Mouse (Mus musculus): Measurements from ENCODE around the gene Caly. TPM values are rescaled to one million over a fixed set of nuclear protein-coding genes. Genes with fewer than 3 reads are reported as not detected.

The Caly gene
- polyA plus RNA-seq (2012; ENCODE audit: insufficient read depth, insufficient read length, low replicate concordance, missing spikeins) = not detected in 2 replicates

DNA sequence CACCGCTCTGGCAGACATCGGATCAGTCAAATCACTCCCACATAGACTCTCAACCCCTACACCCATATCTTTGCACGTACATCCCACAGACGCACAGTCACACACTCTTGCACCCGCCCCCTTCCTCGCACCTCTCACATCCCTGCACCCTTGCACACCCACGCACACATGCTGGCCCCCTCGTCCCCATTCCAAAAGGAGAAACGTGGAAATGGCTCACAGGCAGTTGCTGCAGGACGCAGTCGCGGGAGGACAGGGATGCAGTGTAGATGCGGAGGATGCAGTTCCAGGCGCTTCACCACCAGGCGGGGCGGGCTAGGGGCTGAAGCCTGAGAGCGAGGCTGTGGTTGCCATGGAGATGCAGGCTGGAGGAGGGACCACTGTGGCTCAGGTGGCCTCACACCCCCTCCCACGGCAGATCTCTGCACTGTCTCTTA lies at the start of gene Caly:
Gene Caly, minus strand, starts transcription at position 307 of the 437 bp plus-strand sequence.
- peak; percentile 72 for TF ChIP-seq CTCF (IDR thresholded peaks at IDR 0.05; ENCODE audit: insufficient read depth, low read depth, low read length)
- TF ChIP-seq POLR2A (IDR thresholded peaks at IDR 0.05; ENCODE audit: insufficient read depth, low read depth, low read length) = peak; percentile 60; the same call in 1 of the 2 replicates
- peak within 1 kb of the TSS; percentile 96 for H3K4me3 ChIP-seq (ENCODE audit: insufficient read depth, low read depth, low read length)
- H3K27ac ChIP-seq (ENCODE audit: insufficient read depth, low read depth, low read length) = peak within 1 kb of the TSS; percentile 99
- H3K4me1 ChIP-seq (ENCODE audit: control insufficient read depth, insufficient read depth, low read length) = peaks cover 5% of the 10 kb centered on the region; the same call in 1 of the 2 replicates
- under 1% methylated on average over 18 of the region's 18 CpGs for WGBS

DNA sequence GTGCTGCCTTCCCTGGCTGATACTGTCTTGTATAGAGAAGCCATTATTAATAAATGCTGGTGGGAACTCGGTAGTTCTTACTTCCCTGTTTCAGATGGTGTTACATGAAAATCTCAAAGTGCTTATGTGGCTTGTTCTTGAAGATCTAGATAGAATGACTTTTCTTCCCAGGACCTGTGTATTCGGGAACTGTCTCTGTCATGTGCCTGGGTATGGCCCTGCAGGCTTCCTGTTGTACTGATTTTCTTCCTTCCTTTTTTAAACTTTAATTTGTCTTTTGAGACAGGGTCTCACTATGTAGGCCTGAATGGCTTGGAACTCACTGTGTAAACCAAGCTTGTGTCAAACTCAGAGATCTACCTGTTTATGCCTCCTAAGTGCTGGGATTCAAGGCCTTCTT lies 45.6 kb upstream of the Caly start:
- TF ChIP-seq CTCF (IDR thresholded peaks at IDR 0.05; ENCODE audit: insufficient read depth, low read depth, low read length) (no peak), POLR2A (IDR thresholded peaks at IDR 0.05; ENCODE audit: insufficient read depth, low read depth, low read length) (no peak)
- WGBS = 83% methylated on average over 2 of the region's 2 CpGs
- no peak overlapping the region for H3K27ac ChIP-seq (ENCODE audit: insufficient read depth, low read depth, low read length)
- H3K4me1 ChIP-seq (ENCODE audit: control insufficient read depth, insufficient read depth, low read length) = 0 out of 2 replicates have a peak, but pooled peaks cover 5% of the 10 kb centered on the region
- no peak overlapping the region for H3K4me3 ChIP-seq (ENCODE audit: insufficient read depth, low read depth, low read length)

DNA sequence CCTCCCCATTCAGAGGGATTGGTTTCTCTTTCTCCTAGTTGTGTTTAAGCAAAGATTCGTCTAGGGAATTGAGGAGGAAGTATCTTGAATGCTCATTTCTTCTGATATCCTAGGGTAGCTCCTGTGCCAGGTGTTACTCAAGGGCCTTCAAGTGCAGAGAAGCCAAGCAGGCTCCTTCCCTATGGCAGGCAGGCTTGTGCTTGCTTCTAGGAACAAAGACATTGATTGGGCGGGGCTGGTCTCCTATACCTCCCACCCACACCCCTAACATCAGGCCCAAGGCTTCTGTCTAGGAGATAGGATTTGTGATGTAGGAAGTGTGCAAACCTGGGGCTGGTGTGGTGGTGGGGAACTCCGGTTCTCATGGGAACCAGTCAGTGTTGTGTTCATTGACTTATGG lies 44.6 kb upstream of the Caly start:
- no peak overlapping the region for H3K27ac ChIP-seq (ENCODE audit: insufficient read depth, low read depth, low read length)
- H3K4me1 ChIP-seq (ENCODE audit: control insufficient read depth, insufficient read depth, low read length) = 0 out of 2 replicates have a peak, but pooled peaks cover 5% of the 10 kb centered on the region
- H3K4me3 ChIP-seq (ENCODE audit: insufficient read depth, low read depth, low read length) = no peak overlapping the region
- TF ChIP-seq POLR2A (IDR thresholded peaks at IDR 0.05; ENCODE audit: insufficient read depth, low read depth, low read length) (no peak), CTCF (IDR thresholded peaks at IDR 0.05; ENCODE audit: insufficient read depth, low read depth, low read length) (no peak)
- WGBS = 91% methylated on average over 3 of the region's 3 CpGs

DNA sequence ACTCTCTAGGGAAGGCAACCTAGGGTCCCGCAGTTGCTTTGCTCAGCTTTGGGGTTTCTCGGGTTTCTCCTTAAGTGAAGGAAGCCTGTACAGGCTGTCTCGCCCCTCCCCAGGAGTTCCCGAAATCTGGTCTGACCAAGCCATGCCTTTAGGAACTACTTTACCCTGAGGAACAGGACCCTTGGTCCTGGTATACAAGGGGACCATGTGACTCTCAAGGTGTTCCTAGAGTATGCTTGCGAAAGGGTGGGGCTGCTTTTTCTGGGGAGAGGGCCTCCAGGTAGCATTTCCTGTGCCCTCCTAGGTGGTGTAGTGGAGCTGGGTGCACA lies 43.6 kb upstream of the Caly start:
- Histone ChIP-seq H3K4me3 (ENCODE audit: insufficient read depth, low read depth, low read length) (peak overlapping the region; percentile 62), H3K27ac (ENCODE audit: insufficient read depth, low read depth, low read length) (no peak overlapping the region), H3K4me1 (ENCODE audit: control insufficient read depth, insufficient read depth, low read length) (0 out of 2 replicates have a peak, but pooled peaks cover 5% of the 10 kb centered on the region)
- 8% methylated on average over 5 of the region's 5 CpGs for WGBS
- TF ChIP-seq POLR2A (IDR thresholded peaks at IDR 0.05; ENCODE audit: insufficient read depth, low read depth, low read length) (no peak), CTCF (IDR thresholded peaks at IDR 0.05; ENCODE audit: insufficient read depth, low read depth, low read length) (no peak)

DNA sequence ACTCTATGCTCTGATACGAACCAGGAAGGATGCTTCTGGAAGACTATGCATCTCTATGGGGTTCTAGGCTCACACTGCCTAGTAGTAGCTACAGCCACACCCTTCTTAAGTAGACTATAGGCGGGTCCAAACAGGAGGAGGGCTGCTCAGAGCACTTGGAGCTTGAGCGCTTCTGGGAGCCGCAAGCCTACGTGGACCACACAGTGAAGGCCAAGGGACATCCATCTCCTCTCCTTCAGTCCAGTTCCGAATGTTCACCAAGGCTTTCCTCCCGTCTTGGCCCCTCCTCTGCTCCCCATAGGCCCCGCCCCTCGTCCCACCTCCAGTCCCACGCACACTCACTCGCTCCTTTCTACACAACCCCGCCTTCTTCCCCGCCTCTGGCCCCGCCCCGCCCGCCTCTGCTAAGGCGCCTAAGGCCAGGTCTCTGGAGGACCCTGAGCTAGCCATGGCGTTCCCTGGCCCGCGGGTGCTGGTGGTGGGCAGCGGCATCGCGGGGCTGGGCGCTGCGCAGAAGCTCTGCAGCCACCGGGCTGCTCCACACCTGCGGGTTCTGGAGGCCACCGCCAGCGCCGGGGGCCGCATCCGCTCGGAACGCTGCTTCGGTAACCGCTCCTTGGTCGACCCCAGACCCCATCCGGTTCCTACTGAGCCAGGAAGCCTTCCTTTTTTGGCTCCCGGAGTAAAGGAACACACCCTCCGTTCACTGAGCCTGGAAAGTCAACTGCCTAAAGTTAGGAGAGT lies 43.1 kb upstream of the Caly start:
- Histone ChIP-seq H3K27ac (ENCODE audit: insufficient read depth, low read depth, low read length) (no peak overlapping the region), H3K4me1 (ENCODE audit: control insufficient read depth, insufficient read depth, low read length) (0 out of 2 replicates have a peak, but pooled peaks cover 5% of the 10 kb centered on the region), H3K4me3 (ENCODE audit: insufficient read depth, low read depth, low read length) (peak overlapping the region; percentile 62)
- no peak for TF ChIP-seq CTCF (IDR thresholded peaks at IDR 0.05; ENCODE audit: insufficient read depth, low read depth, low read length)
- no peak for TF ChIP-seq POLR2A (IDR thresholded peaks at IDR 0.05; ENCODE audit: insufficient read depth, low read depth, low read length)
- WGBS = 1% methylated on average over 40 of the region's 40 CpGs

DNA sequence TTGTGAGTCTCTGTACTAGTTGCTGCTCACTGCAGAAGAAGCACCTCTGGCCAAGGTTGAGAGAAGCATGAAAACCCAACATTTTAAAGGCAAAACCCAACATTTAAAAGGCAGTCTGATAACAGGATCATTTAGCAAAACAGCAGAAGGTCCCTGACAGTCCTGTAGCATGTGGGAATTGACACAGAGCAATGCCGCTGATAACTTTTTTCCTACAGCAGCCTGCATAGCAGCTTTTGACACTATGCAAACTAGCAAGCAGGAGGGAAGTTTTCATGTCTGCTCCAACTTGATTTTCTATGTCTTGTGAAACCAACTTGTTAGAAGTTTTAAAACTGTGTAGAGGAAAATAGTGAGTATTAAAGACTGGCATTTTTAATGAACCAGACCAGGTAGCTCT lies 42.0 kb upstream of the Caly start:
- no peak overlapping the region for H3K27ac ChIP-seq (ENCODE audit: insufficient read depth, low read depth, low read length)
- WGBS = 91% methylated on average over 1 of the region's 1 CpGs
- H3K4me3 ChIP-seq (ENCODE audit: insufficient read depth, low read depth, low read length) = no peak overlapping the region
- TF ChIP-seq POLR2A (IDR thresholded peaks at IDR 0.05; ENCODE audit: insufficient read depth, low read depth, low read length) = no peak
- no peak for TF ChIP-seq CTCF (IDR thresholded peaks at IDR 0.05; ENCODE audit: insufficient read depth, low read depth, low read length)
- 0 out of 2 replicates have a peak, but pooled peaks cover 5% of the 10 kb centered on the region for H3K4me1 ChIP-seq (ENCODE audit: control insufficient read depth, insufficient read depth, low read length)

DNA sequence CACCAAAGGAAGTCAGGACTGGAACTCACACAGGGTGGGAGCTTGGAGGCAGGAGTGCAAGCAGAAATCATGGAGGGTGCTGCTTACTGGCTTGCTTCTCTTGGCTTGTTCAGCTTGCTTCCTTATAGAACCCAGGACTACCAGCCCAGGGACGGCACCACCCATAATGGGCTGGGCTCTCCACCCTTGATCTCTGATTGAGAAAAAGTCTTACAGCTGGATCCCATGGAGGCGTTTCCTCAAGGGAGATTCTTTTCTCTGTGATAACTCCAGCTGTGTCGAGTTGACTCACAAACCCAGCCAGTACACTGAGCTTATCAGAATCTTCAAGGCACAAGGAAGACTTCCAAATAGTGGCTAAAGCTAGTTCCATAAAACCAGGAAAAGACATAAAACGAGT lies 40.4 kb upstream of the Caly start:
- Histone ChIP-seq H3K4me1 (ENCODE audit: control insufficient read depth, insufficient read depth, low read length) (0 out of 2 replicates have a peak, but pooled peaks cover 5% of the 10 kb centered on the region), H3K27ac (ENCODE audit: insufficient read depth, low read depth, low read length) (no peak overlapping the region), H3K4me3 (ENCODE audit: insufficient read depth, low read depth, low read length) (no peak overlapping the region)
- TF ChIP-seq CTCF (IDR thresholded peaks at IDR 0.05; ENCODE audit: insufficient read depth, low read depth, low read length) (no peak), POLR2A (IDR thresholded peaks at IDR 0.05; ENCODE audit: insufficient read depth, low read depth, low read length) (no peak)
- 29% methylated on average over 4 of the region's 4 CpGs for WGBS

DNA sequence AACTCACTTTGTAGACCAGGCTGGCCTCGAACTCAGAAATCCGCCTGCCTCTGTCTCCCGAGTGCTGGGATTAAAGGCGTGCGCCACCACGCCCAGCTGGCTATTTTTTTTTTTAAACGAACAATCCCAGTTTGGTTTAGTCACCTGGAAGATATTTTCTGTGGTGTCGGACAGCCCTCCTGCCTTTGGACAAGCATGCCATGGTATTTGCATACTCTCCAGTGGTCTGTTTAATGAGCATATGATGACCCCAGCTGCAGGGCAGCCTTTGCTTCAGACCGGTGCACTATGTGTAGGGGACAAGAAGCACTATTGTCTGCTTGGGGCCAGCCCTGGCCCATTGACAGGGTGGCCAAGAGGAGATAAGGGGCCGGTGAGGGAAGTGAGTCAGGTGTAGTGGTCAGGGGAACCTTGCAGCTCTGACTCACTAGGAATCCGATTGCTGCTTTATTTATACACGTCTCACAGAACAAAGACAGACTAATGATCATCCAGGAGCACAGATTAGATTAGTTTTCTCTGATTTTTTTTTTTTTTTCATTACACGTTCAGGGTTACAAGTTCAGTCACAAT lies 39.1 kb upstream of the Caly start:
- WGBS = 69% methylated on average over 13 of the region's 13 CpGs
- Histone ChIP-seq H3K27ac (ENCODE audit: insufficient read depth, low read depth, low read length) (no peak overlapping the region), H3K4me1 (ENCODE audit: control insufficient read depth, insufficient read depth, low read length) (peaks cover 7% of the 10 kb centered on the region; the same call in 1 of the 2 replicates), H3K4me3 (ENCODE audit: insufficient read depth, low read depth, low read length) (no peak overlapping the region)
- TF ChIP-seq CTCF (IDR thresholded peaks at IDR 0.05; ENCODE audit: insufficient read depth, low read depth, low read length) (no peak), POLR2A (IDR thresholded peaks at IDR 0.05; ENCODE audit: insufficient read depth, low read depth, low read length) (no peak)

DNA sequence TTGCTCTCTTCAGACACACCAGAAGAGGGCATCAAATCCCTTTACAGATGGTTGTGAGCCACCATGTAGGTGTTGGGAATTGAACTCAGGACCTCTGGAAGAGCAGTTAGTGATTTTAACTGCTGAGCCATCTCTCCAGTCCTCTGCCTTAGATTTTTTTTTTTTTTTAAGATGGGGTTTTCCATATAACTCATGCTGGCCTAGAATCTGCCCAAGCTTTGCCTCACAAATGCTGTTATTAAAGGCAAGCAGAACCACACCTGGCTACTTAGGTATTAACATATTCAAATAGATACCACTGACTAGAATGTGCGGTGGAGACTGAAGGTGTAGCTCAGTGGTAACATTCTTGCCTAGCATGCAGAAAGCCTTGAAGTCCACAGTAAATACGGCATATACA lies 38.1 kb upstream of the Caly start:
- peaks cover 2% of the 10 kb centered on the region; the same call in 1 of the 2 replicates for H3K4me1 ChIP-seq (ENCODE audit: control insufficient read depth, insufficient read depth, low read length)
- WGBS = 96% methylated on average over 2 of the region's 2 CpGs
- H3K27ac ChIP-seq (ENCODE audit: insufficient read depth, low read depth, low read length) = no peak overlapping the region
- no peak for TF ChIP-seq POLR2A (IDR thresholded peaks at IDR 0.05; ENCODE audit: insufficient read depth, low read depth, low read length)
- no peak for TF ChIP-seq CTCF (IDR thresholded peaks at IDR 0.05; ENCODE audit: insufficient read depth, low read depth, low read length)
- H3K4me3 ChIP-seq (ENCODE audit: insufficient read depth, low read depth, low read length) = no peak overlapping the region
